Mouse (Mus musculus): ENCODE results near the gene Calhm3.

GRCm38 (mm10) chr19:47186514-47187275, 29.1 kb upstream of the Calhm3 start:
- TF ChIP-seq CTCF (IDR thresholded peaks at IDR 0.05; ENCODE audit: control insufficient read depth, insufficient read depth, insufficient replicate concordance, low read depth, low read length): no peak
- TF ChIP-seq POLR2A (IDR thresholded peaks at IDR 0.05; ENCODE audit: control insufficient read depth, low read depth, low read length): no peak

All from testis, adult 2 months (tissue).